In genomic region chr16:31890907-31891306, GRCm38 (mm10) we compare ENCODE assay signal across 31 mouse cellular contexts. TPM values are rescaled to one million over a fixed set of nuclear protein-coding genes. Genes with fewer than 3 reads are reported as not detected.
"Had no signal": no experiment of that assay in that cellular context is flagged by ENCODE, and none has a peak within 500 bp of the region (broad histone marks: within the 10 kb centered on the region; RNA-seq: fewer than 3 reads in every experiment).

No protein-coding gene starts in this region.

- H3K4me3 ChIP-seq: heart, adult 2 months; heart, embryonic 13.5 days; heart, embryonic 15.5 days; hindbrain, embryonic 13.5 days; intestine, embryonic 15.5 days; layer of hippocampus, adult 2 months; left cerebral cortex, adult 2 months; limb, embryonic 10.5 days; limb, embryonic 12.5 days; liver, embryonic 13.5 days; liver, embryonic 15.5 days had no signal

- H3K9ac ChIP-seq: heart, embryonic 13.5 days; heart, embryonic 15.5 days; hindbrain, embryonic 13.5 days; intestine, embryonic 15.5 days; limb, embryonic 12.5 days; liver, embryonic 13.5 days; liver, embryonic 15.5 days; liver, postnatal 0 days had no signal

- H3K4me1 ChIP-seq: hindbrain, embryonic 13.5 days; intestine, embryonic 15.5 days; limb, embryonic 12.5 days; liver, embryonic 13.5 days; liver, embryonic 15.5 days had no signal

- H3K27me3 ChIP-seq: heart, embryonic 15.5 days; hindbrain, embryonic 13.5 days; intestine, embryonic 15.5 days; liver, embryonic 13.5 days; liver, embryonic 15.5 days had no signal

- DNase-seq: gastrocnemius, postnatal 10 days; gastrocnemius, postnatal 25 days; heart, adult 11 months; heart, adult 2 months; heart, postnatal 4 days; kidney, adult 18-20 months; kidney, adult 8-10 months; kidney, postnatal 10 days; kidney, postnatal 25 days; kidney, postnatal 4 days; liver; liver, embryonic 13.5 days; liver, postnatal 0 days had no signal

- H3K9me3 ChIP-seq: heart, embryonic 13.5 days; heart, embryonic 15.5 days; hindbrain, embryonic 13.5 days; intestine, embryonic 15.5 days; limb, embryonic 10.5 days; limb, embryonic 12.5 days; liver, embryonic 13.5 days; liver, embryonic 15.5 days had no signal

- ATAC-seq: hindbrain, embryonic 16.5 days; inflammation-experienced regulatory T-cells, adult 6 months; intestine, embryonic 15.5 days; intestine, postnatal 0 days; liver, postnatal 0 days had no signal

- H3K27ac ChIP-seq: heart, adult 2 months; heart, embryonic 13.5 days; heart, embryonic 15.5 days; hindbrain, embryonic 13.5 days; intestine, embryonic 15.5 days; layer of hippocampus, adult 2 months; left cerebral cortex, adult 2 months; limb, embryonic 10.5 days; limb, embryonic 12.5 days; liver, embryonic 13.5 days; liver, embryonic 15.5 days had no signal

- H3K36me3 ChIP-seq: heart, embryonic 13.5 days; heart, embryonic 15.5 days; hindbrain, embryonic 13.5 days; intestine, embryonic 15.5 days; limb, embryonic 10.5 days; limb, embryonic 12.5 days; liver, embryonic 13.5 days; liver, embryonic 15.5 days had no signal

- H3K4me2 ChIP-seq: heart, embryonic 11.5 days; heart, embryonic 13.5 days; heart, embryonic 15.5 days; hindbrain, embryonic 13.5 days; intestine, embryonic 15.5 days; limb, embryonic 12.5 days; liver, embryonic 11.5 days; liver, embryonic 13.5 days; liver, embryonic 15.5 days had no signal

RNA-seq across cellular contexts. Expression of gene Meltf, which starts 12.3 kb away (rescaled TPM):
- total RNA-seq: gastrocnemius, adult 18-20 months; gastrocnemius, postnatal 25 days; heart, adult 2 months had no signal
- polyA plus RNA-seq: heart, embryonic 11.5 days; heart, postnatal 0 days; hindbrain, embryonic 11.5 days; inflammation-experienced regulatory T-cells, adult 6 months; kidney, embryonic 14.5 days had no signal

RNA-seq across cellular contexts. Expression of gene Pigz, which starts 42.7 kb away (rescaled TPM):
- polyA plus RNA-seq: heart, embryonic 11.5 days had no signal
